Mouse (Mus musculus): ENCODE results near the gene Kif1a. TPM values are rescaled to one million over a fixed set of nuclear protein-coding genes. Genes with fewer than 3 reads are reported as not detected.

Kif1a gene
- polyA plus RNA-seq (2015; fragmentation: Nextera tagmentation; extraction: Ambion mirVana): 7.0 and 10.0 TPM in 2 replicates

DNA sequence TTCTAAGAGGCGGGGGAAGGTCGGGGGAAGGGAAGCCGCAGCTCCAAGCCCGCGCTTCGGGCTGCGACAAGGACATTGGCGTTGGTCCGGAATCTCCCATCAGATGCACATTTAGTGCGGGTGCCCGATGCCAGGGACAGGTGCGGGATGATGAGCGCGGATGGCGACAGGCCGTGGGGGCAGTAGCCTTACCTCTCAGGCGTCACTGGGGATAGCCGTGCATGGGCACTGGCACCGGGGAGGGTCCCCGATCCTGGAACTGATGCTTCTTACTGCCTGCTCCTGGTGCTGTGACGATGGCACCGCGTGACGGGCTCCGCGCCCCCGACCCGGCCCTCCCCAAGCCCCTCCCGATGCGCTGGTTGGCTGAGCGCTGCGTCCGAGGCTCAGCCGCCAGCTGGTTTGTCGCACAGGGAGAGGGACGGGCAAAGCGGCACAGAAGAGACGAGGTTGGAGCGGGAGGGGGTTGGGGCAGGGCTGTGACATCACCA is at the start of gene Kif1a:
Gene Kif1a (minus strand): TSS at position 381 of the 491 bp plus-strand sequence.
- H3K9me3 ChIP-seq (replicated peaks): no peaks in the 10 kb centered on the region
- WGBS: under 1% methylated on average over 39 of the region's 39 CpGs
- peaks cover 62% of the 10 kb centered on the region for H3K27me3 ChIP-seq
- ATAC-seq (replicated peaks; ENCODE audit: low FRiP score): peak; percentile 74
- H3K4me3 ChIP-seq (replicated peaks): peak within 1 kb of the TSS; percentile 54
- H3K36me3 ChIP-seq: no peaks in the 10 kb centered on the region
- H3K9ac ChIP-seq: peak within 1 kb of the TSS; percentile 47
- peak within 1 kb of the TSS; percentile 96 for H3K4me2 ChIP-seq
- H3K4me1 ChIP-seq: peaks cover 22% of the 10 kb centered on the region
- H3K27ac ChIP-seq: no peak within 1 kb of the TSS

DNA sequence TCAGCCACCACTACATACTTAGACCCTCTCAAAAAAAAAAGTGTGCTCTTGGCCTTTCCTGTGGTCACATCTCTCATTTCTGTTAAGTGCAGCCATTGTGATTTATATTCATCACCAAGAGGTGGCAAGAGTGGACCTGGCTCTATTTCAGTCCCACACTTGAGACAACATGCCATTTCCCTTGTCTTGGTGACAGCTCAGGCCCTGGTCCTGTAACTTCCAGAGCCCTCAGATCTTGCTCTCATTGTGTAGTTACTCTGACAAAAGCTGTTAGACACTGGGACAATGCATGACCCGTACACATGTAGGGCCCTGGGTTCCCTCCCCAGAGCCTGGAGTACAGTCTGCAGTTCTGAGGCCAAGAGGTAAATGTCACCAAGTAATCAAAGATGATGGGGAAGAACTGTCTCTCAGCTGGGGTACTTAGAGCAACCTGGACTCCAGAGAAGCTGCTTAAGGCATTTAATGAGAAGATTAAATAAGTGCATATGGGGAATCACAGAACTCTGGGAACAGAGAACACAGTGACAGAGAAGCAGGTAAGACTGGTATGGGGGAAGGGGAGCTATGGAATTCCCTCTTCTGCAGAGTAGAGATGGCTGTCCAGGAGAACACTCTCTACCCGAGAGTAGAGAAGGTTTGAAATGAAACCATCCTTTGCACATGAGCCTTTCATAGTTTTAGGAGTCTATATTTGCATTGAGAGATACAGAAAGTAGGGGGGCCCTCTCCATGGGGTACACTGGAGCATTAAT is 49.3 kb upstream of the Kif1a start:
- no peak overlapping the region for H3K9ac ChIP-seq
- H3K27me3 ChIP-seq: peaks cover 10% of the 10 kb centered on the region; the same call in 1 of the 2 replicates
- H3K4me2 ChIP-seq: no peak overlapping the region
- ATAC-seq (replicated peaks; ENCODE audit: low FRiP score): no peak
- WGBS: 77% methylated on average over 2 of the region's 2 CpGs
- no peak overlapping the region for H3K27ac ChIP-seq
- H3K4me3 ChIP-seq (replicated peaks): no peak overlapping the region
- no peaks in the 10 kb centered on the region for H3K4me1 ChIP-seq
- H3K36me3 ChIP-seq: no peaks in the 10 kb centered on the region
- H3K9me3 ChIP-seq (replicated peaks): no peaks in the 10 kb centered on the region

DNA sequence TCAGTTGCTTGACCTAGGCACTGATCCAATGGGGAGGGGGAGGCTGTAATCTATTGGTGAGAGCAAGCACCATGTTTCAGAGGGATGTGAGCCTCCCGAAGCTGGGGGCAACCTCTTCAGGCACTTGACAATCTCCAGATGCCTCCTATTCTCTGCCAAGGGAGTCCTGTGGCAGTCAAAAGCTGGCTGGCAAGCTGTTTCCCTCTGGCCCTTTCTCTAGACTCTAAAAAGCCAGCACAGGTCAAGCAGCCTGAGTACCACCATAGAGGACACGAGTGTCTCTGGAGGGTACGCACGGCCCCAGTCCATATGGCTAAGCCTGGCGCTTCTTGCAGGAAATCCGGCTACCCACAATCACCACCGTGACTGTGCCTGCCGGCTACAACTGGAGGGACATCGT is 42.4 kb upstream of the Kif1a start:
- Histone ChIP-seq H3K36me3 (no peaks in the 10 kb centered on the region), H3K9ac (no peak overlapping the region), H3K4me2 (no peak overlapping the region), H3K27me3 (peaks cover 10% of the 10 kb centered on the region; the same call in 1 of the 2 replicates), H3K4me1 (no peaks in the 10 kb centered on the region), H3K9me3 (replicated peaks) (no peaks in the 10 kb centered on the region), H3K4me3 (replicated peaks) (no peak overlapping the region), H3K27ac (no peak overlapping the region)
- no peak for ATAC-seq (replicated peaks; ENCODE audit: low FRiP score)
- 75% methylated on average over 9 of the region's 9 CpGs for WGBS

DNA sequence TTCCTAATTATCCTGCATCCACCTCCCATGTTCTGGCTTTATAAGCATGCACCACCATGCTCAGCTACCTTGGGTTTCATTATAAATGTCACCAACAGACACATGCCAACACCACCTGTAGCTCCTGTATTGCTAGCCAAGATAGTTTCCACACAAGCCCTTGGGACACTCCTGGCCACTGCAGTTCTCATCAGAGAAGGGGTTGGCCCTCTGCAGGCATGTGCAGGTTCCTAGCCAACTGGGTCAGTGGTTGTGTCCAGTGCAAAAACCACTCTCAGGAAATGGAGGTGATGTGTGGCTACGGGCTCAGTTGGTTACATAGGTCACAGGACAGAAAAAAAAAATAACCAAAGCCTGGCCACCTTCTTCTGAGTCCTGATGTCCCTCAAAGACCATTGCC is 41.1 kb upstream of the Kif1a start:
- Histone ChIP-seq H3K27me3 (0 out of 2 replicates have a peak, but pooled peaks cover 3% of the 10 kb centered on the region), H3K4me1 (0 out of 2 replicates have a peak, but pooled peaks cover 5% of the 10 kb centered on the region), H3K4me3 (replicated peaks) (no peak overlapping the region), H3K9me3 (replicated peaks) (no peaks in the 10 kb centered on the region), H3K36me3 (no peaks in the 10 kb centered on the region), H3K9ac (no peak overlapping the region), H3K27ac (no peak overlapping the region), H3K4me2 (no peak overlapping the region)
- no peak for ATAC-seq (replicated peaks; ENCODE audit: low FRiP score)
- 77% methylated on average over 1 of the region's 1 CpGs for WGBS

DNA sequence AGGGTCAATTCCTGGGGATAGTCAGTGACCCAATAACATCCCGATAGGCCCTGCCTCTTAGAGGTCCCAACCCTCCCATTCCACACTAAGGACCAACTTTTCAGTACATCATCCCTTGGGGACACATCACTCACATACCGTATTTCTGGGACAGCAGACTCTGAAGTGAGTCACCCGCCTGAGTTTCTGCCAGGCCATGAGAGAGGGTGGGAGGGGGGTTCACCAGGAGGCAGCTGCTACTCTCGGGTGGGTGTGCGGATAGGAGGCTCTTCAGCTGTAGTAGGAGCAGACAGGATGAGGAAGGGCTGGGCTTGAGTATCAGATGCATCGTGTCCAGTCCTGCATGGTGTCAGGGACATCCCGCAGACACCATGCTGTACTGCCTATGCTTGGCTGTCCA is 38.0 kb upstream of the Kif1a start:
- Histone ChIP-seq H3K36me3 (no peaks in the 10 kb centered on the region), H3K27me3 (no peaks in the 10 kb centered on the region), H3K4me2 (no peak overlapping the region), H3K4me3 (replicated peaks) (no peak overlapping the region), H3K9ac (no peak overlapping the region), H3K4me1 (0 out of 2 replicates have a peak, but pooled peaks cover 5% of the 10 kb centered on the region), H3K27ac (no peak overlapping the region), H3K9me3 (replicated peaks) (no peaks in the 10 kb centered on the region)
- ATAC-seq (replicated peaks; ENCODE audit: low FRiP score): no peak
- WGBS: 80% methylated on average over 7 of the region's 7 CpGs

DNA sequence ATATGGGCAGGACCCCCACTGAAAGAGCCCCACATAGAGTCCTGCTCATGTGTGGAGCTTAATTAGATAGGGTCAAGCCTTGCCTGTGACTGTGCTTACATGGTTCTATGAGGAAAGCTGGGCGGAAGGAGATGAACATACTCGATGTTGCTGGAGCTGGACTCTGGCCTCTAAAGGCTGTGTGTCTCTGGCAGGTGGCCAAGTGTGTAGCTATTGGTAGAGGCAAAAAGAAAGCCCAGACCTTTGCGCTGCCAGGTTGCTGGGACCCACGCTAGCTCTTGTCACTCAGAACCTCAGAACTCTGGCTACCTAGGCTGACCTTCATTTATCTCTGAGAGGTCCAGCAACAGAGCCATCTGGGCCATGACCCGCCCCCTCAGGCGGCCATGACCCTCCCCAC is 36.8 kb upstream of the Kif1a start:
- no peaks in the 10 kb centered on the region for H3K9me3 ChIP-seq (replicated peaks)
- no peaks in the 10 kb centered on the region for H3K27me3 ChIP-seq
- no peak overlapping the region for H3K4me3 ChIP-seq (replicated peaks)
- no peak overlapping the region for H3K27ac ChIP-seq
- H3K36me3 ChIP-seq: no peaks in the 10 kb centered on the region
- 0 out of 2 replicates have a peak, but pooled peaks cover 5% of the 10 kb centered on the region for H3K4me1 ChIP-seq
- no peak overlapping the region for H3K9ac ChIP-seq
- no peak overlapping the region for H3K4me2 ChIP-seq
- ATAC-seq (replicated peaks; ENCODE audit: low FRiP score): 0 out of 2 replicates have a peak, but pooled peaks have one; percentile 38
- 72% methylated on average over 6 of the region's 6 CpGs for WGBS

DNA sequence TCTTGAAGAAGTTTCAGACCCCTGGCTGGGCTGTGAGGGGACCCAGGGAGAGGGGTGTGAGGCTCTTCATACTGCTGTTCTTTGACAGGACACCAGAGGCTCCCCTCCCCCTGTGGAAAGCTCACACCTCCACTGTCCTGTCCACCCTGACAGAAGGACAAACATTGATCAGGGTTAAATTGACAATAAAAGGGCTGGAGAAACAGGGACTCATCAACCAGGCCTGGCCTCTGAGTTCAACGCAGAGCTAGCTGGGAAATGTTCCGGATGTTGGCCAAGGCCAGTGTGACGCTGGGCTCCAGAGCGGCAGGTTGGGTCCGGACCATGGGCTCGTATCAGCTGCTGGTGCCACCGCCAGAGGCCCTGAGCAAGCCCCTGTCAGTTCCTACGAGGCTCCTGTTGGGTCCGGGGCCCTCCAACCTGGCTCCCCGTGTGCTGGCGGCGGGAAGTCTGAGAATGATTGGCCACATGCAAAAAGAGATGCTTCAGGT is 33.3 kb upstream of the Kif1a start, which contains the start of gene Agxt:
Gene Agxt (plus strand): TSS at position 205 of the 491 bp plus-strand sequence.
- Histone ChIP-seq H3K9ac (no peak within 1 kb of the TSS), H3K4me2 (no peak within 1 kb of the TSS), H3K27ac (no peak within 1 kb of the TSS), H3K4me1 (0 out of 2 replicates have a peak, but pooled peaks cover 5% of the 10 kb centered on the region), H3K4me3 (replicated peaks) (no peak within 1 kb of the TSS), H3K27me3 (no peaks in the 10 kb centered on the region), H3K36me3 (no peaks in the 10 kb centered on the region), H3K9me3 (replicated peaks) (no peaks in the 10 kb centered on the region)
- 89% methylated on average over 12 of the region's 12 CpGs for WGBS
- ATAC-seq (replicated peaks; ENCODE audit: low FRiP score): no peak

DNA sequence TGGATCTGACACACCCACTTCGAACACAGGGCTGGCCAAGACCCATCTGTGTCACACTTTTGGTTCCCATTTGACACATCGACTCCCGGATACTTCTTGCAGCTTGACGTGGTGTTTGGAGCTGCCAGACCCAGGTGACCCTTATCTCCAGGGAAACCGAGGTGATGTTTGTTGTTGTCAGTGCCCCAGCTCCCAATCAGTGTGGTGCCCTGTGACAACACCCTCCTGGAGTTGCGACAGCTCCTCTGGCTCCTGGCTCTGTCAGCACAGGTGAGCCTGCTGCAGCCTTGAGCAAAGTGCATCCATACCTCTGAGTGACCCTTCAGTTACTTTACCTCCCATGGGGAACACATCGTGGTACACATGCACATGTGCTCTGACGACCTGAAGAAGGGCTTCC is 30.9 kb upstream of the Kif1a start:
- Histone ChIP-seq H3K9me3 (replicated peaks) (no peaks in the 10 kb centered on the region), H3K9ac (no peak overlapping the region), H3K4me3 (replicated peaks) (no peak overlapping the region), H3K4me1 (no peaks in the 10 kb centered on the region), H3K4me2 (no peak overlapping the region), H3K27me3 (no peaks in the 10 kb centered on the region), H3K27ac (no peak overlapping the region), H3K36me3 (no peaks in the 10 kb centered on the region)
- 68% methylated on average over 8 of the region's 8 CpGs for WGBS
- ATAC-seq (replicated peaks; ENCODE audit: low FRiP score): no peak

DNA sequence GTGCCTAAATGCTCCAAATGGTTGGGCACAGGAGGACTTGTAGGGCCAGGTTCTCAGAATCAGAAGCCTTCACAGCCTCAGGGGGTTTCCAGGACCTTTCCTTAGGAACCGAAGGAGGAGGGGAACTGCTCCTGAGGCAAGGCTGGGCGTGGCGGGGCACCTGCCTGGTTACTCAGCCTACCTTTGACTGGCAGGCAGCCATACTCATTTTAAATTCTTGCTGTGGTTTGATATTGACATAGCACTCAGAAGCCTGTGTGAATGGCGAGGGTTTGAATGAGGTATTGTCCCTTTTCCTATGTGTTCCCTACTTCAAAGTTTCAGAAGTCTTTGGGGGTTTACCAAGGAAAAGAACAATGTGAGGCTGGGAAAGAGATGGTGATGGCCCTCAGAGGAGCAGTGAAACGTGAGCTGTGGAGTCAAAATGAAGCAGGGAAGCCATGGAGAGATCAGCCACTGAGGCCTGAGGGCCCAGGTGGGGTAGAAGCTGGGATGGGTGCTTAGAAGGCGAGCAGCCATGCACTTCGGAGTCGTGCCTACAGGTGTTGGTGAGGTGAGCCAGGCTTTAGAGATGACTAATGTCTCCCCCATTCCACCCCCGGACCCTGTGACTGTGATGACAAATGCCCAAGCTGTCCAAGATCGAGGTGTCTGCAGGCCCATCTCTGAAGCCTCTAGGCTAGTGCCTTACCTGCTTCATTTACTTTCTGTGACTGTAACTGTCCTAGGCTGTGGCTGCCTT is 28.7 kb upstream of the Kif1a start:
- Histone ChIP-seq H3K9ac (no peak overlapping the region), H3K36me3 (no peaks in the 10 kb centered on the region), H3K9me3 (replicated peaks) (no peaks in the 10 kb centered on the region), H3K4me2 (no peak overlapping the region), H3K27ac (no peak overlapping the region), H3K27me3 (no peaks in the 10 kb centered on the region), H3K4me1 (no peaks in the 10 kb centered on the region), H3K4me3 (replicated peaks) (no peak overlapping the region)
- ATAC-seq (replicated peaks; ENCODE audit: low FRiP score): no peak
- 66% methylated on average over 10 of the region's 10 CpGs for WGBS

DNA sequence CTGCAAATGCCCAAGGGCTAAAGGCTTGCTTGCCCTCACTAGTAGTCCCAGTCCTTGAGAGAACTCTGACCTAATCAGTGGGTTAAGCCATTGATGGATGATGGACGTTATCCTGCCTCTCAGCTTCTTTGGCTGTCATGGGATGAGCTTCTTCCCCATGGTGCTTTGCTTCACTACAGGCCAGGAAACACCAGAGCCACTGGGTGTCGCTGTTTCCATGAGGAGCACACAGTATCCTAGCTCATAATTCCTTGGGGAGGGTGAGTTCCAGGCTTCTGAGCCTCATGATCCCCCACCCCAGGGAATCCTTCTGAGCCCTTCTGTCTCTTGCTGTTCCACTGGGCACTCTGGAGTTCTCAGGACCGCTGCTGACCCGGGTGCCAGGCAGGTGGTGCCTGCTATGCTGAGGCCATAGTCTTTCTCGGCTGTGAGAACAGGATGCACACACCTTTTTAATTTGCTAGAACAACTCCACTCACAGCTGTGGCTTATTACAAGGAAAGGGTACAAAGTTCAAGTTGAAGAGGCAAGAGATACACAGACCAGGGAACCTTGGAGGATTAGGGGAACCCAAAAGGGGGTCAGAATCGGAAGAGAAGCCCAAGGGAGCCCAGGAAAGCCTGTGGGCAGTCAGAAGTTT is 27.1 kb upstream of the Kif1a start:
- Histone ChIP-seq H3K4me1 (no peaks in the 10 kb centered on the region), H3K27me3 (no peaks in the 10 kb centered on the region), H3K4me3 (replicated peaks) (no peak overlapping the region), H3K9me3 (replicated peaks) (no peaks in the 10 kb centered on the region), H3K9ac (no peak overlapping the region), H3K4me2 (no peak overlapping the region), H3K36me3 (no peaks in the 10 kb centered on the region), H3K27ac (no peak overlapping the region)
- WGBS: 30% methylated on average over 6 of the region's 6 CpGs
- no peak for ATAC-seq (replicated peaks; ENCODE audit: low FRiP score)

DNA sequence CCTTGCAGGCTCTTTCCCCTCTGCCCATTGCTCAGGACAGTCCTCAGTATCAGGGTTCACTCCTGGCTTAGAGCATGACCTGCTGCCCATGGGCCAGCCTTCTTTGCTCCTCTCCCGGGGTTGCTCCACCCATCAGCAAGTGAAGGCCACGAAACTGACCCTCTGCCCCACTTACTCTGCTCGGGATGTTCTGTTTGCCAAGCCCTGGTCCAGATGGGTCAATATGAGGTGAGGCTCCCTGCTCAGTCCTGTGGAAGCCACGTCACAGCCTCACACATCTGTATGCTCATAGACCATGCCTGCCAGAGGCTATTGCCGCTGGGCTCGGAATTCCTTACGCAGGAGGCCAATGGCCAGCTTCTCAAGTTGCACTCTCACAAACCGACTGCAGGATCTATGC is 26.5 kb upstream of the Kif1a start:
- Histone ChIP-seq H3K4me1 (no peaks in the 10 kb centered on the region), H3K4me2 (no peak overlapping the region), H3K27ac (no peak overlapping the region), H3K9ac (no peak overlapping the region), H3K4me3 (replicated peaks) (no peak overlapping the region), H3K36me3 (no peaks in the 10 kb centered on the region), H3K27me3 (no peaks in the 10 kb centered on the region), H3K9me3 (replicated peaks) (no peaks in the 10 kb centered on the region)
- no peak for ATAC-seq (replicated peaks; ENCODE audit: low FRiP score)
- 80% methylated on average over 8 of the region's 8 CpGs for WGBS
